Mouse (Mus musculus) natural killer cell, adult 2 months (primary cell): ENCODE results near the gene Slco3a1.

Experiments
- DNase-seq, 2 experiments: peaks; one replicate each; pipeline ENCODE4 v3.0.0; 2022; ENCODE audit warnings: low spot score in 2 of 2

The Slco3a1 gene

GRCm38 (mm10) chr7:74286531-74286930 is 268.0 kb downstream of the Slco3a1 start:
- DNase-seq: no peak

DNA sequence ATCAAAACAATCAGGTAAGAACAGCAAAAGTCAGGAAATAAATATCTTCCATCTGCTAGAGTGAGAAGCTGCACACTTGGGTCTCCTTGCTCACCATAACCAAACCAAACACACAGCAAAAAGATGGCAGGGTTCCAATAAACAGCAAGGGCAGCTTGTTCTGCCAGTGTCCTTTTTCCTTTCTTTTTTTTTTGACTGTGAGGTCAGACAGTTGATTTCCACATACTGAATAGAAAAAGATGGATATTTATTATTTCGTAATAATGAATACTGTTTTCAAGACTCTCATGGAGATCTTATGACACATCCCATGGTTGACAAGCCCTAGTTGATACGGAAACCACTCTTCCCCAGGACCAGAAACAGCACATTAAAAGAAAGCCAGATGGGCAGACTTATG is 274.2 kb downstream of the Slco3a1 start:
- no peak for DNase-seq

- DNase-seq: no peak
Observed at GRCm38 (mm10) chr7:74279356-74279755, 275.2 kb downstream of the Slco3a1 start.

DNA sequence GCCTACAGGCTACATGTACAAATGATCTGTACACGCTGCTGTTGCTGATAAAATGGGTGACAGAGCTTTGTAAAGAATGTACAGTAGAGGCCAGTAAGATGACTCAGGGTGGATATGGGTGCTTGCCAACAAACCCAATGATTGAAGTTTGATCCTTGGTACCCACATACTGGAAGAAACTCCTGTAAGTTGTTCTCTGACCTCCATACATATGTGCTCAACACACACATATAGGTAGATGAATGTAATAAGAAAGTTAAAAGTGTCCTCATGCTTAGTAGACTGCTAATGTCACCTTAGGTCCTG is 284.5 kb downstream of the Slco3a1 start:
- no peak for DNase-seq

DNA sequence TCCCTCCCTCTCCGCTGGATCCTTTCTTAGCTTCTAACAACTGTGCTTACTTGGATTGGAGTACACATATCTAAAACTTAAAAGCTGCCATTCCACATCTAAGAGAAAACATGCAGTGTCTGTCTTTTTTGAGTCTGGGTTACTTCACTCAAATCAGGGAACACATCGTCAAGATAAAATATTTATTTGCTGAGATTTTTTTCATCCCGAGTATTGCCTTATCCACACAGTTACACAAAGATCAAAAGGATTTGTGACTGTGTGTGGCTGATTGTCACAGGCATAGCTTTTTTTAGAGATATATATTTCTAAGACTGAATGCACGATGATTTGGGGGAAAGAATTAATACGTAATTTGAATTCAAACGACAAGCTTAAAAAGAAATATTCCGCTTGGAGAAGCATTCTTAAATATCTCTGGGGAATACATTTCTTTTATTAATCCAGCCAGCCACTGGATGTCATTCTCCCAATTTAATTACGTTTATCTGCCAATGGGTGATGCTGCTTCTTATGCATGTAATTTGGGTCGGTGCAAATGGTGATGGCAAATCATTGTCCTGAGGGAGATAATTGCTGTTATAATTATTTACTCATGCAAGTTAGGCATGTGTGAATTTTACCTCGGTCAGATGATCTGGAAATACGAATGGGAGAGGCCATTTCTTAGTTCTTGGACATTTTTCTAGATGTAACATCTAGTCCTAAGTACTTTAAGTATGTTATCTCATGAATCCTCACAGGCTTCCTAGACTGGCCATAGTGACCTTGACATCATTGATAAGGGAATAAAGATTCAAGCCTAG is 285.1 kb downstream of the Slco3a1 start:
- no peak for DNase-seq

DNA sequence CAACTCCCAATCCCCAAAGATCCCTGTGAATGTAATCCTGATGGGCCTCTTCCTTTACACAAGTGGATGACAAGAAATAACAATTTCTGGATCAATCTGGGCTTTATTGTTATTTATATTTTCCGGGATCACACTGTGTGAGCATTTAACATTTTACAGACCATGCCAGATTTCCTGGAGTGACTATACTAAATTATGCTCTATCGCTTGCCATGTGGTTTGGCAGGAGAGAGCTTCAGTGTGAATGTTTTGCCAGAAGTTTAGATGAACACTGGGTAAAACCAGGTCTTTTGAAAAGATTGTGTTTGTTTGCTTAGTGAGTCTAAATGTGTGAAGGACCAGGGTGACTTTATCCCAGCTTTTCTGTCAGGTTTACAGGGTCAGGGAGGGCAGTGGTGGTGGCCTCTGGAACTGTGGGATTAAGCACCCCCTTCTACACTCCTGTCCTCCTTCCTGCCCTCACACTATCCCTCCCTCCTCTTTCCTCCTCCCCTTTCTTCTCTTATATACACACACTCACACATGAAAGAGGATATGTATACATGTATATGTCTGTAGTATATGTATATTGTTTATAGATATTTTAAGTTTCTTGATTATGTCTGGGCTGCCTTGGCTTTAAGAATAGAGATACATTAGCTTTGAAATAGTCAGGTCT is 287.9 kb downstream of the Slco3a1 start:
- DNase-seq: no peak

GRCm38 (mm10) chr7:74256291-74256690 is 298.3 kb downstream of the Slco3a1 start:
- no peak for DNase-seq

DNA sequence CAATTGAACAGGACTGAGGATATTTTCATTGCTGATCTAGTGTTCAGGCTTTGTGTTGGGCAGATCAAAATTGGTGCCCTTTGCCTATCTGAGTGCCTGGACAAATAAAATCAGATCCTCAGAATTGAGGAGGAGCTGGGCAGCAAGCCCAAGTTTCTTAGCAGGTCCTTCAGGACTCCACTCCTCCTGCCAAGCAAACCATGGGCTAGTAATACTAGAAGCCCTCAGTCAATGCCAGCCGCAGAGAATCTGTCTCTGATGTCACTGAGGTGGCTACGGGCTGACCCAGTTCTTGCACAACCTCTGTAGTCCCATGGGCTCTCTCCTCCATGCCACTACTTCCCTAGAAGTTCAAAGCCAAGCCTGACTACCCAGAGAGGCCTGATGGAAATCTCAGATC is 302.5 kb downstream of the Slco3a1 start:
- no peak for DNase-seq

- no peak for DNase-seq
Observed at GRCm38 (mm10) chr7:74241236-74241635, 313.3 kb downstream of the Slco3a1 start.

DNA sequence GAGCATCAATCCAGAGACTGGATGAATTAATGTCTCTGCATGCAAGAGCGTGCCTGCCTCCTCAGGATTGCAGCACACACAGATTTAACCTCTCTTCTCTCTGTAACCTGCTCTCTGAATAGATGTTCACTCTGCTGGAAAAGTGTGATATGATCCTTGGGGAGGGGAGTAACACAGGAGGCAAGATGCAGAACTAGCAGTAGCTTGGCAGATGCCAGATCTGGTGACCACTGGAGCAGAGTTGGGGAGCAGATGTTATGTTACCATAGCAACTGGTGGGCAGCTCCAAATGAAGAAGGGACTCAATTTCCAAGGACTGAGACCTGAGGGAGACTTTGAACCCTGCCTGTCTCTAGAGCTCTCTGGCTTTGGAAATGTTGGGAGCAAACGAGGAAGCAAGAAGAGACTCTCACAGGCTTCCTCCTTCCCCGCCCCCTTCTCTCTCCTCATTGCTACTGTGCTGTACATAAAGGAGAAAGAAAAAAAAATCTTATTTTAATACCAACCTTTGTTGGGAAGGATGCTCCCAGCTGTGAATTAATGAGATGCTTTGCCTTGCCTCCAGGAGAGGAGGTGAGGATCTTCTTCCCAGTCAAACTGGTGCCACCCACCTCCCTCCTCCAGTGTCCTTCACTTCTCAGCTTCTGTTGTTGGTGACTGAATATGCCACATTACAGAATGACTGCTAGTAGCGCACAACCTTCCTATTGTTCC is 314.0 kb downstream of the Slco3a1 start:
- DNase-seq: no peak
